Mouse (Mus musculus): ENCODE measurements around the gene Zkscan7. TPM values are rescaled to one million over a fixed set of nuclear protein-coding genes. Genes with fewer than 3 reads are reported as not detected.
"Not testable (repeated sequence)": the region's sequence is repeated elsewhere in the genome, so short reads cannot be mapped to it uniquely, and the experiment has no call there.

Zkscan7 gene
- 1 to 10 TPM; 2.8 to 4.9 TPM for polyA plus RNA-seq (2017; shearing (Covaris generic))

DNA sequence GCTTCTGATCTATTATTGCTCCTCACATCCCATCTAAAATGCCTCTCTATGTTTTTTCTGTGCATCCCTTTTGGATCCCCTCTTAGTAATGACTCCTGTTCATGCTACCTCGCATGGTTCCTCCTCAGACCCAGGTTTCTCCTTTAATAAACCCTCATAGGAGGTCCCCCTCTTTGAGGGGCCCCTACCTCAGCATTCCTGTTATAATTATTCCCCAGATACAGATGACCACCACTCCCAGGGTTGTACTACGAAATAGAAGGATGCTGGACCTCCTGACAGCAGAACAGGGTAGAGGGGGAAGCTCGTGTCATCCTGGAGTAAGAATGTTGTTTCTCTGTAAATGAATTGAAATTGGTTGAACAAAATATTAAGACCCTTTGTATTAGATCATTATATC, at the start of gene Zkscan7:
Gene Zkscan7 (plus strand): TSS at position 301 of the 400 bp plus-strand sequence.
- no peak for ATAC-seq

DNA sequence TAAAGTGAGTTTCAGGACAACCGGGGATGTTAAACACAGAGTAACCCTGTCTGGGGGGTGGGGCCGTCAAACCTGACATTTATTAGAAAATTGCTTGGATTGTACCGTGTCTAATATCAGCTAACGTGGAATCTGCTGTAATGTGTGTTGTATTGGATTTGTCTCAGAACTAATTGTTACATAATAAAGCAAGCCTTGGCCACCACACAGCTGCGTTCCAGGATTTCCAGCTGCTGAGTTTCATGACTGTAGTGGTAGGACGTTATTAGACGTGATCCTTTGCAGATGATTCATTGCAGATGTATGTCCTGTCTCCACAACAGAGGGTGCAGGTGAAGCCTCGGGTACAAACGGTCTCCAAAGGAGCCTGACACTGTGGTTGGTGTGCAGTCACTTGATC, 49.4 kb upstream of the Zkscan7 start:
- ATAC-seq = no peak

DNA sequence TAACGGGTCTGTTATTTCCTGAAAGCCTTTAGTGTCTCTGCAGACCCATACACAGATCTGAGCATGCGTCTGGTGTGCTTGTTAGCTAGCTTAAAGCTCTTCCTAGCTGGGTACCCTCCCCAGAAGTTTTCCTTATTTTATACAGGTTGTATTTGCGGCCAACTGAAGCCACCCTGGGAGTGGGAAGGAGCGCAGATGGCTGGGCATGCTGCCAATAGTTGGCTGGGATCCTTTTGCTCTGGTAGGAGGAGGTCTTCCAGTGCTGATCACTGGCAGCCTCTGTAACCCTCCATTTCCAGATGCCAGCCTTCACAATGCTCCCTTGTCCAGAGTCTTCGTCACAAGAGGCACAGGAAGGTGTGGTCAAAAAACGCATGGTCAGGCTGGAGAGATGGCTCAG, 48.7 kb upstream of the Zkscan7 start:
- ATAC-seq = no peak

DNA sequence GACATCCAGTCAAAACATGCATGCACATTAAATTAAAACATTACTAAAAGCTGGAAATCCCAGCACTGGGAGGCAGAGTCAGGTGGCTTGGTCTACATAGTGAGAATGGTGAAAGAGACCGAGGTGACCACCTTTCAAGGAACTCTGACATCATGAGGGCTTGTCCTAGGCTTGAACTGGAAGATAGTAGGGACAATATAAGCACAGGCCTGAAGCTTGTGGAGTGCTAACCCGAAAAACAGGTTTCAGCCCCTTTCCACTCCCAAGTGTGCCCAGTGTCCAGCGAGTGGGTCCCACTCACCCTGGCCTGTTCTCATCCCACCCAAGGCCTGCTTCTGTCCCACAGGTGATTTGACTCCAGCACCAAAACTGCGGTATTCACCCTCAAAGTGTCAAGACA, 48.3 kb upstream of the Zkscan7 start:
- no peak for ATAC-seq

DNA sequence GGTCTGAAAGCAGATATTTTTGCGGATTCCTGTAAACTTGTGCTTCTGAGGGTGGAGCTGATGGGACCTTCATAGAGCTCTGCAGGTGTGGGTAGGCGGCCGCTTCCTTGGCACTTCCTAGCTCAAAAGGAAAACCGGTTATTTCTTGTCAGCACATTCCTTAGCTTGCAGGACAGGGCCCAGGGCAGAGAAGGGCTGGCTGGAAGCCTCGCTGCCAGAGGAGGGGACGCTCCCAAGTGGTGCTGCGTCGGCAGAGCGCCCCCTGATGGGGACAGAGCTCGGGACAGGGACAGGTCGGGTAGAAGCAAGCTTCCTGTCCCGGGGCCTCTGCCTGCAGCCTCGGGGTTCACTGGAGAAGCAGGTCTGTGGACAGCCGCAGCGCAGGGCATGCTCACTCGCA, 47.8 kb upstream of the Zkscan7 start:
- no peak for ATAC-seq

DNA sequence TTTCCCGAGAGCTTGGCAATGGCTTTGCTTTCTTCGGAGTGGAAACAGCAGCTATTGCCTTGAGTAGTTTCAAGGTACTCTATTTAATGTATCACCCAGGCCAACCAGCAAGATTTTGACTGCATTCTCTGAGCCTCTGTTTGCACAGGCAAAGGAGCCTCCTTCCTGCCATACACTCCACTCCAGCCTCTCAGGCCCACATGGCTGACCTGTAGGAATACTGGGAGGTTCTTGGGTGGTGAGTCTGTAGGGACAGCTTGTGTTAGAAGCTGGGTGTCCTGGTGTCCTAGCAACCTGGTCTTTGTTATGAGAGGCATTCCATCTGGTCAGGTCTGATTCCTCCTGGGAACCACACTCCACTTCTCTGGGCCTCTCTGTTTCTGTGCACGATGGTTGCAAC, 41.7 kb upstream of the Zkscan7 start, which contains the start of gene Gm35549:
Gene Gm35549 (minus strand): TSS at position 276 of the 400 bp plus-strand sequence.
- ATAC-seq = no peak

DNA sequence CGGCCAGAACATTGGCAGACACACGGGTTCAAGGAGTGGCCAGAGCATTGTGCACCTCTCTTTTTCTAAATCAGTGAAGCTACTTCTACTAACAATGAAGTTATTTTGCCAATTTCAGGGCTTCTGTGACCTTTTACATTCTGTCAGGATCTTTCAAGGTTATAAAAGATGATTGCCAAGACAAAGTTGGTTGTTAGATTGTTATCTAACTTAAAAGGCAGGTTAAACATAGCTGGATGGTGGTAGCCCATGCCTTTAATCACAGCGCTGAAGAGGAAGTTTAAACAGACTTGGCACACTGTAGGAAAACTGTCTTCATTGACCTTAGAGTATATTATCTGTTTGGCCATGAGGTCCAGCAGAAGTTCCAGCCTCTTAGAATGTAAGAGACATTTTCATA, 39.9 kb upstream of the Zkscan7 start:
- no peak for ATAC-seq

DNA sequence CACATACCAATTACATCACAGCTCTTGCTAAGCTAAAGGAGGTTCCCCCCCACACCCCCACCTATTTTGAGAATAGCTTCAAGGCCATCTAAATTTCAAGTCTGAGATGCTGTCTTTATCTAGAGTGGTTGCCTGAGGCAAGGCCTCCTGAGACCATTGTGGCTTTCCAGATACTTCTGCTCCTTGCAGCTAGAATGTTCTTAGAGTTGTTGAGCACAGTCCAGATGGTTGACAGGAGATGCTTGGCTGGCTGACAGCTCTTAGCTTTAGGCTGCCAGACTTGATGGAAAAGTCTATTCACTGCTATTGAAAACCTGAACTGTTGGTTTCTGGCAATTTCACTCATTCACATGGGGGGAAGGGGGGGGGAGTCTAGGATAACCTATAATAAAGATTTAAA, 39.3 kb upstream of the Zkscan7 start:
- ATAC-seq = no peak

DNA sequence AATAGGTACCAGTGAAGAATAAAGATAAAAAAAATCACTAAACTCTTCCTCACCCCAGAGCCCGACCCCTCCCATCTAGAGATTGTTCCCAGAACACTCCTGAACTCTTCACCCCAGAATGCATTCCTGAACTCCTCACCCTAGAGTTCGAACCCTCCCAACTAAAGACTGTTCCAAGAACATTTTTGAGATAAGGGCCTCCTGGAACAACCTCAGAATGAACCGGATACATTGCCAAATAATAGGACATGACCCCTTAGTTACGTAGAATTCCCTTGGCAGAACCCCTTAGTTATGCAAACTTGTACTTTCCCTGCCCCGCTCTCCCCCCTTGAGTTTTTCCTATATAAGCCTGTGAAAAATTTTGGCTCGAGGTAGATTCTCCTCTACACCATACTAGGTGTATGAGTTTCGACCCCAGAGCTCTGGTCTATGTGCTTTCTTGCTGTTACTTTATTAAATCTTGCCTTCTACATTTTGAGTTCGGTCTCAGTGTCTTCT, 37.6 kb upstream of the Zkscan7 start:
- ATAC-seq = not testable (repeated sequence)

DNA sequence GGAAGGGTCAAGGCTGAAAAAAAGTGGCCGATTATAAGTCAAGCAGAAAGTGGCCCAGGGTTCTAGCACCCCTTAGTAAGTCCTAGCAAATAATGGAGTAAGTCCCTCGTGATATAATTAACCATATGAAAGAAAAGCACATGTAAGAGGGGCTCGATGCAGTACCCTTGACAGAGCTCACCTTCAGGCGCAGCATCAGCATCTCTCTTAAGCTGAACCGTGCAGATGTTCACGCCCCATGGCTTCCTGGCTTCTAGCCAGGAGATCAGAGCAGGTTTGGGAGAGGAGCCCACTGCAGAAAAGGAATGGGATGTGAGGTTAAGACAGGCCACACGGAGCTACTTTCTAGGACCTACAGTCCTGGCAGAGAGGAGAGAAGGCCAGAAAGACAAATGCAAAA, 31.0 kb upstream of the Zkscan7 start:
- no peak for ATAC-seq

DNA sequence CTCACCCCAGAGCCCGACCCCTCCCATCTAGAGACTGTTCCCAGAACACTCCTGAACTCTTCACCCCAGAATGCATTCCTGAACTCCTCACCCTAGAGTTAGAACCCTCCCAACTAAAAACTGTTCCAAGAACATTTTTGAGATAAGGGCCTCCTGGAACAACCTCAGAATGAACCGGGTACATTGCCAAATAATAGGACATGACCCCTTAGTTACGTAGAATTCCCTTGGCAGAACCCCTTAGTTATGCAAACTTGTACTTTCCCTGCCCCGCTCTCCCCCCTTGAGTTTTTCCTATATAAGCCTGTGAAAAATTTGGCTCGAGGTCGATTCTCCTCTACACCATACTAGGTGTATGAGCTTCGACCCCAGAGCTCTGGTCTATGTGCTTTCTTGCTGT, 30.3 kb upstream of the Zkscan7 start:
- not testable (repeated sequence) for ATAC-seq

DNA sequence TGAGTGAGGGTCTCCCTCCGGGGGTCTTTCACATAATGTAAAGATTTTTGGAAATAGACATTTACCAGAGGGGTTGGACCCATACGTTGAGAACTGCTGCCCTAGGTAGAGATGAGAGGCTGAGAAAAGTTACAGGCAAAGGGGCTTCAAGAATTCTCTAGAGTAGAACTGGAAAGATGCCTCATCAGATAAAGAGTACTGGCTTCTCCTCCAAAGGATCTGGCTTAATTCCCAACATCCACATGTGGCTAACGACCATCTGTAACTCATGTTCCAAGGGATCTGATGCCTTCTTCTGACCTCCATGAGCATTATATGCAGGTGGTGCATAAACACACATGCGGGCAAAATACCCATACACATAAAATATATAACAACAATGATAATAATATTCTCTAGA, 29.9 kb upstream of the Zkscan7 start:
- ATAC-seq = no peak

DNA sequence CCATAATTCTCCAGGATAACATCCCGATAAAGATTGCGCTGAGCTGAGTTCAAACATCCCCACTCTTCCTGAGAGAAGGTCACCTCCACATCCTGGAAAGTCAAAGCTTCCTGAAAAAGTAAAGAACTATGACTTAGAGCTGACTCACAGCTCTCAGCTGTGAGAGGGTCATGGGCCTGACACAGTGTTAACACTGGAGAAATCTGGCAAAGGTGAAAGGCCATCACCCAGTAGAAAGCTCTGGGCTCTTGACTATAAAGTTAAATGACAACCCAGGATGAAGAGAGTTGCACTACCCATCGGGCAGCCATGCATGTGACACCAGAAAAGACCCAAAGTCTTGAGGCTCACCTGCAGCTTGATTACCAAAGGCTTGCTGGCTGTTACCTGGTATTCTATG, 28.8 kb upstream of the Zkscan7 start:
- ATAC-seq = no peak

DNA sequence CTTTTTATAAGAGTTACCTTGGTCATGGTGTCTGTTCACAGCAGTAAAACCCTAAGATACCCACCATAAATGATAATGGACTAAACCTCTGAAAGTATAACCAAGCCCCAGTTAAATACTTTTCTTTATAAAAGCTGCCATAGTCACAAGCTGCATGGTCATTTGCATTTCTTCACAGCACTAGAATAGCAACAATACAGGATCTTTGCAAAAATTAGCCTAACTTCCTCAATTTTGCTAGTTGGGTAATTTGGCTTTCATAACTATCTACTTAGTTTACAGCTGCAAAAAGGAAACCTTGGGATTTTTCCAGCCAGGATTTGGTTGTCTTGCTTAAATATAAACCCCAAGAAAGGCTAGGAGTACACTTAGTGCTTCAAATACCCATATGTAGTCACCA, 24.7 kb upstream of the Zkscan7 start:
- no peak for ATAC-seq

DNA sequence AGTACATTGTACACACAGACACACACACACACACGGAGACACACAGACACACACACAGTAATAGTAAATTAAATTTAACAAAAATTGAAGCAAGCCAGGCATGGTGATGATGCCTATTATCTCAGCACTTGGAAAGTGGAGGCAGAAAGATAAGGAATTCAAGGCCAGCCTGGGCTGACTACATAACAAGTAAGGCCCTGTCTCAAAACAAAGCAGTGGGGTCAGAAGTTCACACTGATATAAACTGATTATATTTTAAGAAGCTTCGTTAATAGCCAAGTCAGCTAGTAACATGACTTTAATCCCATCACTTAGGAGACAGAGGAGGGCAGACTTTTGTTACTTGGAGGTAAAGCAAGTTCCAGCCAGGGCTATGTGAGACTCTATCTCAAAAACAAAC, 21.8 kb upstream of the Zkscan7 start:
- no peak for ATAC-seq

DNA sequence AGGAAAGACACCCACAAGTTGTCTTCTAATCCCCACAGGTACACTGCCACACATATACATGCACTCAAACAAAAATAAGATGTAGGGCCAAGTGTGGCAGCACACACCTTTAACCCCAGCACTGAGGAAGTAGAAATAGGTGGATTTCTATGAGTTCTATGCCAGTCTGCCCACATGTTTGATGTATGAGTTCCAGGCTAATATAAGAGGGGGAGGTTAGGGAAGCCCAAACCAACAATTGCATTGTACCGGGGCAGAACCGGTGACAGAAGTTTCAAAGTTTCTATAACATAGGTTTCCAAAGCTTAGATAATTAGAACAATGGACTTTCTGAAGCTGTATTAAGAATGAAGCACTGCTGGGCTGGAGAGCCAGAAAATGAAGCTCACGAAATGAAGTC, 20.6 kb upstream of the Zkscan7 start:
- ATAC-seq = no peak

DNA sequence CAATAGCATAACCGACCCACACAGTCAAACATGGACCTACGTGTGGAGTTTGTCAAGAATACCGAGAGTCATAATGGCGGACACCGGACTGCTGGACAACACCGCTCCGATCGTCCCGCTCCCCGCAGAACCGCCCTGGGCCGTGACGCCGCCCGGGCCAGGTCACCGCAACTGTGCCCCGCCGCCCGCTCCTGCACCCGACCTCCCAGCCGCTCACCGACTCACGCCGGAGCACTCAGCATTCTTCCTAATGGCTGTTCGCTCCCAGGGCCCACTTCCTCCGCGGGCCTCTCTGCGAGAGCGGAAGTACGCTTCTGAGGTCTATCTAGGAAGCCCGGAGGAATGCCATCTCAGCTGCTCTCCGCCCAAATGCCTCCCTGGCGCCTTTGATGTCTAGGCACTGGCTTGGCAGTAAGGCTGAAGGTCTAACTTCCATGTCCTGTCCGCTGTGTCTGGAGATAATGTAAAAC, 19.8 kb upstream of the Zkscan7 start, which contains the start of gene Zfp445:
Gene Zfp445 (minus strand): TSS at position 310 of the 470 bp plus-strand sequence.
- ATAC-seq = peak; percentile 99

DNA sequence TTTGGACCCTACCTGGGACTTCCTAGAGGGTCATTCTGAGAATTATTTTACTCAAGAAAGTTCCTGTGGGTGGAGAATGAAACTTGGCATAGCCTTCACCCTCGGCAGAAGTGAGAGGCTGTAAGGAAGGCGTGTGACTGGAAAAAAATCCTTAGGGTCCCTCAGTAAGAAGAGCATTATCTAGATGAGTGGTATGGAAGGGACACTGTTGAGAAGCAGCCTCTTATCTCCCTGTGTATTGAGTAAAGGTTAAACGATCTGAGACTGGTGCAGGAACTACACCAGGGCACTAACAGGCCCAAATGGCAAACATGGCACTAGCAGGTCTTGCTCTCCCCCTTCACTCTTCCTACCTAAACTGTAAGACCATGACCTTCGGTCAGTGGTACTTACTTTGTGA, 19.3 kb upstream of the Zkscan7 start:
- no peak for ATAC-seq

DNA sequence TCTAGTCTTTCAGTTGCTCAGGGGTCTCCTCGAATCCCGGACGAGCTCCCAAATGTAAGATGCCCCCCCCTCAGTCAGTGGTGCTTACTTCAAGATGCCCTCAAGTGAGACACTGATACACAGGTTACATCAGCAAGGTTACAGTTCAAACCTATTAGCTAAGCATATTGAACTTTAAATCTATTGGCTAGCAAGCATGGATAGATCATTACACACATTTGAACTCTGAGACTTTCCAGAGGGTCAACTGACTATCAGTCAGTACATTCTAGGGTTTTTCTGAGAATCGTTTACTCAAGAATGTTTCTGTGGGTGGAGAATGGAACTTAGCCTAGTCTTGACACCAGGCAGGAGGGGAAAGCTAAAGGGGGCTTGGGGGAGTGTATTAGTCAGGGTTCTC, 12.9 kb upstream of the Zkscan7 start:
- ATAC-seq = no peak

DNA sequence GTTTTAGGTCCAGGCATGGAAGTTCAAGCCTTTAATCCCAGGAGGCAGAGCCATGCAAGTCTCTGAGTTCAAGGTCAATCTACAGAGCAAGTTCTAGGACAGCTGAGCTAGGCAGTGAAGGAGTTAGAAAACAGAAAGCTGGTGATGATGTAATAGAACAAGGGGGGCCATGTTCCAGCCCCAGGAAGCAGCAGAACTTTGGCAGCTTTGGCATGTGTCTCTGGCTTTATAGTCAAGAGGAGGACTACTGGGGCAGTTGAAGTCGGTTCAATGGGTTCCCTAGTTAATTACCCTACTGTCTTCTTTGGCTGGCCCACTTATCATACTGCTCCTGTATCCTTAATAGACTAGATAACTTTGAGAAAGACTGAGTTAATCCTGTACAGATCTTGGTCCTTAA, 10.8 kb upstream of the Zkscan7 start:
- ATAC-seq = no peak

DNA sequence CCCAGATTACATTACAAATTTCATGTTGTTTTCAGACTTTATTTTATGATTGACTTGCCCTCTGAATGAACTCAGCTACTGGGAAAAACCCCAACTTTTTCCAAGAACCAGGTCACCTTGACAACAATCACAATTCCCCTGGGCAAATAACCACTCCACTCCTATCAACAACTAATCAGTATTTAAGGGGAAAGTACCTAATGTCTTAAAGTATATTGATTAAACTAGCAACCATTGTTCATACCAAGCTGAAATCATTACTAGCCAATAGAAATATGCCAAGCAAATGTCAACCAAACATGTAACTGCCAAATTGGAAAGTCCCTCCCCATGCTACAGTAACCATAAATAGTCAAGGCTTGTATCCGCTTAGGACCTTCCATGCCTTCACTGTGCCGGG, 10.3 kb upstream of the Zkscan7 start:
- ATAC-seq = peak; percentile 43

DNA sequence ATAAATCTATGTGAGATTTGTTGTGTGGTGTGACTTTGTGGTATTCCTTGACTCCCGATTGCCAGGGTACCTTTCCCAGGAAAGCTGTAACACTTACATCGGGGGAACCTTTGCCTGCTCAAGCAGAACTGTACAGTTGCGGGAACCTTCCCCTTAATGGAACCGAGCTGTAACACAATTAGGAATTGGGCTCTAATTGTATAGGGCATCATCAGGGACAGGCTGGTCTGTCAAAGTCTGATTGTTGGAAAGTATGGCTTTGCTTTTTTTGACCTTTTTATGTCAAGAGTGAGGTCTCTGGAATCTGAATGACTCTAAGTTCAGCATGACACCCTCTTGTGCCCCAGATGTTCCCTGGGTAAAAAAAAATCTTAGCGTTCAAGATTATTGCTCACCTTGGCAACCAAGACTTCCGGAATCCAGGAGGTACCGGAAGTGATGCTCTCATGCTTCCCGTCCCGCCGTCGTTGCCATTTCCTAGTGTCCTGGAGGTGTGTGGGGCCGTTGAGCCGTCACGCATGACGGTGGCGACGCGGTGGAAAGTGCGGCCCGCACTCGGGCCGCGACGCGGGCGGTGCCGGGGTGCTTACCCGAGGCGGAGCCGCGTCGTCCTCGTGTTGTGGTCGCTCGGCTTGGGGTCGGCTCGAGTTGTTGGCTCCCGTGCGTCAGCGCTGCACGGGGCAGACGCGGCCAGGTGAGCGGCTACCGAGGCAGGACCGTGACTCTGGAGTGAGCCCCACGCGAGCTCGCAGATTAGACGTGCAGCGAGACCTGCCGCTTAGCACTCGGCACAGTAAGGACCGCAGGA, 1.1 kb downstream of the Zkscan7 start:
- ATAC-seq = peak; percentile 97

DNA sequence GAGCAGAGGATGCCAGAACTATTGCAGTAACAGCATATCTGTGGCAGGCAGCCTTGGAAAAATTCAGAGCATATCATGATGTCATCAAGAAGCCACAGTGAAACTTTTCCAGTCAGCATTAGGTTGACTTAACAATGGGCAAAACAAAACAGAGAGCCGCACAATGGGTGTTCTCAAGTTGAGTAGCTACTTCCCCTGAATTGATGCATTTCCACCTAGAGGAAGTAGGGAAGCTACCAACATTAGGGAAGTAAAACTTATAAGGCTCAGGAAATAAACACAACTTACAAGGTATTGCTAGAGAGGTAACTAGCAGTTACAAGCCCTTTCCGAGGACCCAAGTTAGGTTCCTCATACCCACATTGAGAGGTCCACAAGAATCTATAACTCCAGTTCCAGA, 15.6 kb downstream of the Zkscan7 start:
- ATAC-seq = no peak

All from CD4-positive, CD25-positive, alpha-beta regulatory T cell, adult 4 months (primary cell).